Mouse (Mus musculus): ENCODE data around the gene Atrn. TPM values are rescaled to one million over a fixed set of nuclear protein-coding genes. Genes with fewer than 3 reads are reported as not detected.

Atrn gene
- polyA plus RNA-seq, 1 experiment from 2014 or later = 5.0 TPM

DNA sequence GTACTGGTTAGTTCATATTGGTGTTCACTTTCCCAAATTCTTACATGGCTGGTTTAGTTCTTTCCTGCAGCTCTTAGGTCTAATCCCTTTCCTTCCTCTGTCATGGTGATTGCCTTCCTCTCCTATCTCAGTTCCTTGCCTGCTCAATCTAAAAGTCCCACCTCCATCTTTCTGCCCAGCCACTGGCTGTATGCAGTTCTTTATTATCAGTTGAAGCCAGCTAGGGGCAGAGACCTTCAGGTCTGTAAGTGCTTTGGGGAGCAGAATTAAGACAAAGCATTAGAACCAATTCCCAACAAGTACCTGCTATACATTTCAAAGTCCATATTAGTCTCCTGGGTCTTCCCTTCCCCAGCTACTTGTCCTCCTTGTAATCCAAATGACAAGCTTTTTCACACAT is 71.3 kb downstream of the Atrn start:
- Histone ChIP-seq H3K4me1 (replicated peaks; ENCODE audit: control insufficient read depth, insufficient read depth, low read length) (no peaks in the 10 kb centered on the region), H3K9me3 (ENCODE audit: control insufficient read depth, low read length) (no peaks in the 10 kb centered on the region), H3K4me3 (ENCODE audit: low read length) (no peak overlapping the region), H3K36me3 (ENCODE audit: control insufficient read depth, insufficient read depth, low read length) (peaks cover 7% of the 10 kb centered on the region; the same call in 1 of the 2 replicates), H3K27ac (ENCODE audit: low read length) (no peak overlapping the region), H3K4me2 (ENCODE audit: low read depth, low read length) (no peak overlapping the region), H3K27me3 (ENCODE audit: control insufficient read depth, insufficient read depth, low read depth, low read length) (no peaks in the 10 kb centered on the region), H3K9ac (ENCODE audit: low read length) (no peak overlapping the region)
- no peak for ATAC-seq (ENCODE audit: low read depth)

DNA sequence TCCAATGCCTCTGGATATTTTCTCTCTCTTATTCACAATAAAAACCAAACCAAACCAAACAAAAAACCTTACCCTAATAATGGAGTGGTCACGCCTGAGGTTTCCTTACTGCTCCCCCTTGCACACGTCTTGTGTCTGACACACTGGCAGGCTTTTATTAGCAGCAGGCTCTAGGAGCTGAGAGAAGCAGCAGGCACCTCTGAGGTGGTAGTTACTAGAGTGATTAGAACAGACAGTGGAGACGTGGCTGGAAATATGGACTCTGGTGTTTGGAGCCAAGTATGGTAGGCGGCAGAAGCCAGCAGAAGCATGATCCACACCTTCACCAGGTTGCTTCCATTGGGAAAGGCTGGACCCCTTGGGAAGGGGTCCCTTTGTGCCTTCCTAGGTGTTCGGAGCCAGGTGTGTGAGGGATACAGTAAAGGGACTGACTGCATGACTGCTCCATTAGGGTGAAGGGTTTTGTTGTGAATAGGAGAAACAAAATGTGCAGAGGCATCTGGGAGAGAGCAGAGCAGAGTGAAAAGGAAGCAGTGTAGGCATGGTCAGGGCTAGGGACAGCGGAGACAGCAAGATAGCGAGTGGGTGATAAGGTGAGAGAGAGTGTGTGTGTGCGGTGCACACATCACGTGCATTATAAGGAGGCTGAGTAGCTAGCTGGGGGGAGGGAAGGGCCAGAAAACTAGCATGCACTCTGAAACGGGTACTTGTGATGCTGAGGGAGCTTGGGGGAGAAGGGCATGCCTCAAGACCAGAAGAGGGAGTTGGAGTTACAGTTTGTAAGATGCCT is 72.0 kb downstream of the Atrn start:
- Histone ChIP-seq H3K27me3 (ENCODE audit: control insufficient read depth, insufficient read depth, low read depth, low read length) (no peaks in the 10 kb centered on the region), H3K9me3 (ENCODE audit: control insufficient read depth, low read length) (no peaks in the 10 kb centered on the region), H3K27ac (ENCODE audit: low read length) (no peak overlapping the region), H3K9ac (ENCODE audit: low read length) (no peak overlapping the region), H3K4me2 (ENCODE audit: low read depth, low read length) (no peak overlapping the region), H3K36me3 (ENCODE audit: control insufficient read depth, insufficient read depth, low read length) (peaks cover 9% of the 10 kb centered on the region; the same call in 1 of the 2 replicates), H3K4me3 (ENCODE audit: low read length) (no peak overlapping the region), H3K4me1 (replicated peaks; ENCODE audit: control insufficient read depth, insufficient read depth, low read length) (no peaks in the 10 kb centered on the region)
- WGBS = 73% methylated on average over 10 of the region's 10 CpGs
- no peak for ATAC-seq (ENCODE audit: low read depth)

DNA sequence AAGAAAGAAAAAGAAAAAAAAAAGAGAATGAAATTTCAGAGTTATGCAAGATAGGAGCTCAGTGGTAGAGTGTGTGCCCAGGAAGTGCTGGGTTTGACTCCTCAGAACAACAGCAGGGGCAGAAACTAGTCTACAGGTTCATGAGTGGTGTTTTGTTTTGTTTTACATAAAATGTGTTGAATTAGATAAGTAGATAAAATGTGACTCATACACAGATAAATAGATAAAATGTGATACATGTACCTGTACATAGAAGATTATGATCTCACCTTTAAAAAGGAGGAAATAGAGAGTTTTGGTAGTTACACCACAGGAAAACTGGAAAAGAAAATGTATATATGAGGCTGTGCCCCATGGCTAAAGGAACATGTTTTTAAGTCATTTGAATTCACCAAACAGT is 72.8 kb downstream of the Atrn start:
- H3K4me2 ChIP-seq (ENCODE audit: low read depth, low read length) = no peak overlapping the region

DNA sequence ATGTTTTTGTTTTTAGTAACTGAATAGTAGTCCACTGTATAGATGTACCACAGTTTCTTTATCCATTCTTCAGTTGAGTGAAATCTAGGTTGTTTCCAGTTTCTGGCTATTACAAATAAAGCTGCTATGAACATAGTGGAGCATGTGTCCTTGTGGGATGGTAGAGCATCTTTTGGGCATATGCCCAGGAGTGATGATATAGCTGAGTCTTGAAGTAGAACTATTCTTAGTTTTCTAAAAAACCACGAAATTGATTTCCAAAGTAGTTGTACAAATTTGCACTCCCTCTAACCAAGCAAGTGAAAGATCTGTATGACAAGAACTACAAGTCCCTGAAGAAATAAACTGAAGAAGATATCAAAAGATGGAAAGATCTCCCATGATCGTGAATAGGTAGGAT is 86.5 kb downstream of the Atrn start:
- no peak overlapping the region for H3K27ac ChIP-seq (ENCODE audit: low read length)
- H3K4me3 ChIP-seq (ENCODE audit: low read length) = no peak overlapping the region
- H3K4me1 ChIP-seq (replicated peaks; ENCODE audit: control insufficient read depth, insufficient read depth, low read length) = no peaks in the 10 kb centered on the region
- H3K27me3 ChIP-seq (ENCODE audit: control insufficient read depth, insufficient read depth, low read depth, low read length) = no peaks in the 10 kb centered on the region
- no peak for ATAC-seq (ENCODE audit: low read depth)
- no peak overlapping the region for H3K9ac ChIP-seq (ENCODE audit: low read length)
- H3K4me2 ChIP-seq (ENCODE audit: low read depth, low read length) = no peak overlapping the region
- no peaks in the 10 kb centered on the region for H3K9me3 ChIP-seq (ENCODE audit: control insufficient read depth, low read length)
- H3K36me3 ChIP-seq (ENCODE audit: control insufficient read depth, insufficient read depth, low read length) = no peaks in the 10 kb centered on the region
- WGBS = 96% methylated on average over 2 of the region's 2 CpGs

More for the DNA sequence above, 72.8 kb downstream of the Atrn start:
- Histone ChIP-seq H3K4me1 (replicated peaks; ENCODE audit: control insufficient read depth, insufficient read depth, low read length) (no peaks in the 10 kb centered on the region), H3K9me3 (ENCODE audit: control insufficient read depth, low read length) (no peaks in the 10 kb centered on the region), H3K27me3 (ENCODE audit: control insufficient read depth, insufficient read depth, low read depth, low read length) (no peaks in the 10 kb centered on the region), H3K36me3 (ENCODE audit: control insufficient read depth, insufficient read depth, low read length) (peaks cover 7% of the 10 kb centered on the region; the same call in 1 of the 2 replicates), H3K27ac (ENCODE audit: low read length) (no peak overlapping the region), H3K4me3 (ENCODE audit: low read length) (no peak overlapping the region), H3K9ac (ENCODE audit: low read length) (no peak overlapping the region)
- no peak for ATAC-seq (ENCODE audit: low read depth)

DNA sequence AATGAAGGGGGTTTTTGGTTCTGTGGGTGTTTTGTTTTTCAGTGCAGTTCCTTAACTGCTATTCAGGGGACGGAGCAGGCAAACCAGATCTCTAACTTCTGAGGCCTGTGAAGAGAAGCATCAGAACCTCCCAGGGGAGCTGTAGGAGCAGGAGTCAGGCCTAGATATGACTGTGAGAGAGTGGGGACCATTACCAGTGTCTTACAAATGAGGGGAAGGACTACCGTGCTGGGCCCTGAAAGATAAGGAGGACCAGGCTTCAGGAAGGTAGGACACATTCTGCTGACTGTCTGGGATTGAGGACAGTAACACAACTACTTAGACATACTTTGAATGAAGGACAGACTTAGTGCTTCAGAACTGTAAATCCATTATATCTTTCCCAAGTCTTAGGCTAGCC is 102.8 kb downstream of the Atrn start:
- ATAC-seq (ENCODE audit: low read depth) = no peak
- H3K9me3 ChIP-seq (ENCODE audit: control insufficient read depth, low read length) = no peaks in the 10 kb centered on the region
- H3K27me3 ChIP-seq (ENCODE audit: control insufficient read depth, insufficient read depth, low read depth, low read length) = no peaks in the 10 kb centered on the region
- no peak overlapping the region for H3K4me2 ChIP-seq (ENCODE audit: low read depth, low read length)
- H3K27ac ChIP-seq (ENCODE audit: low read length) = no peak overlapping the region
- whole genome bisulfite sequencing = 81% methylated on average over 2 of the region's 2 CpGs
- peaks cover 5% of the 10 kb centered on the region for H3K36me3 ChIP-seq (ENCODE audit: control insufficient read depth, insufficient read depth, low read length)
- H3K4me3 ChIP-seq (ENCODE audit: low read length) = no peak overlapping the region
- H3K9ac ChIP-seq (ENCODE audit: low read length) = no peak overlapping the region
- no peaks in the 10 kb centered on the region for H3K4me1 ChIP-seq (replicated peaks; ENCODE audit: control insufficient read depth, insufficient read depth, low read length)

DNA sequence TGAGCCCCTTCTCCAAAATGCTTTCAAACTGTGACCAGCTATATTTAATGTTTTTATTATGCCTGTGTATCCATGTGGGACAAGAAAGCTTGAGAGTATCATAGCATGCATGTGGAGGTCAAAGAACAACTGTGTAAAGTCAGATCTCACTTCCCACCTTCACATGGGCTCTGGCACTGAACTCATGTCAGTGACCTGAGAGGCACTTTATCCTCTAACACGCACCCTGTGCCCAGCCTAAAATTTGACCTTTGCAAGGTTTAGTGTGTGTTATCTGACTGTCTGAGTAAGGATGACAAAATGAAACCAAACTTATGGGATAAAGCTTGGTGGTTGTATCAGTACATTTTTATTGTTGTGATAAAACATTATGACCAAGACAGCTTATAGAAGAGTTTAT is 104.3 kb downstream of the Atrn start:
- H3K4me1 ChIP-seq (replicated peaks; ENCODE audit: control insufficient read depth, insufficient read depth, low read length) = no peaks in the 10 kb centered on the region
- whole genome bisulfite sequencing = 64% methylated on average over 1 of the region's 1 CpGs
- no peaks in the 10 kb centered on the region for H3K9me3 ChIP-seq (ENCODE audit: control insufficient read depth, low read length)
- H3K4me2 ChIP-seq (ENCODE audit: low read depth, low read length) = no peak overlapping the region
- no peak overlapping the region for H3K4me3 ChIP-seq (ENCODE audit: low read length)
- H3K36me3 ChIP-seq (ENCODE audit: control insufficient read depth, insufficient read depth, low read length) = 0 out of 2 replicates have a peak, but pooled peaks cover 5% of the 10 kb centered on the region
- ATAC-seq (ENCODE audit: low read depth) = no peak
- no peaks in the 10 kb centered on the region for H3K27me3 ChIP-seq (ENCODE audit: control insufficient read depth, insufficient read depth, low read depth, low read length)
- H3K9ac ChIP-seq (ENCODE audit: low read length) = no peak overlapping the region
- H3K27ac ChIP-seq (ENCODE audit: low read length) = no peak overlapping the region

DNA sequence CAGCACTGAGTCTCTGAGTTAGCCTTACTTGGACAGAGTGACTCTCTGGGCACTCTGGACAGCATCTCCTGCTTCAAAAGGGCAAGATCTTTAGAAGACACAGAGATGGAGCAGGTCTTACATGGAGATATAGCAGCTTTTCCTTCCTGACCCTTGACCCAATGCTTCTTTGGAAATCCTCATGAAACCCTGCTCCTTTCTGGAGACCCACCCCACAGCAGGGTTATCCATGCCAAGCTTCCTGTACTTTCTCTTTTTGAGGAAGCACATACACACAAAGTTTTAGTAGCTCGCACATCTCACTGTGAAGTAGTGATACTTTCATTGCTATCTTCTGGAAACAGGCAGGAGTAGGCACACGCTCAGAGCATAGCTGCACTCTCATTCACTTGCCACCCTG is 118.9 kb downstream of the Atrn start:
- Histone ChIP-seq H3K9ac (ENCODE audit: low read length) (no peak overlapping the region), H3K9me3 (ENCODE audit: control insufficient read depth, low read length) (no peaks in the 10 kb centered on the region), H3K4me2 (ENCODE audit: low read depth, low read length) (no peak overlapping the region), H3K4me1 (replicated peaks; ENCODE audit: control insufficient read depth, insufficient read depth, low read length) (no peaks in the 10 kb centered on the region), H3K27ac (ENCODE audit: low read length) (no peak overlapping the region), H3K4me3 (ENCODE audit: low read length) (no peak overlapping the region), H3K27me3 (ENCODE audit: control insufficient read depth, insufficient read depth, low read depth, low read length) (no peaks in the 10 kb centered on the region), H3K36me3 (ENCODE audit: control insufficient read depth, insufficient read depth, low read length) (peaks cover 3% of the 10 kb centered on the region)
- no peak for ATAC-seq (ENCODE audit: low read depth)
- 93% methylated on average over 2 of the region's 2 CpGs for whole genome bisulfite sequencing

DNA sequence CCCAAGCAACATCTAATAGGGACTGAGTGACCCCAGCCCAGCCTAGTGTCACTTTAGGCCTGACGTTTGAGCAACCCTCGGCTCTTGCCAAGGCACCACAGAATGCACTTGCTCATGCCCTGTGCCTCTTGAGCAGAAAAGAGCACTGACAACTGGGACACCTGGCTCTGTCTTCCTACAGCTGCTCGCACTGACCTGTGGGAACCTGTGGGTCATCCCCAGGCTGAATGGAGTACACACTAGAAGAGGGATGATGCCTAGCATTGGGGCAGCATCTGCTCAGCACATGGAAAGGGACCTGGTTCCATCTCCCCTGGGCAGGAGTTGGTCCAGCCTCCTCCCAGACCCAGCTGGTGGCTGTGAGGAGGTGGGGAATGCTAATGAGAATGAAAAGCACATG is 120.6 kb downstream of the Atrn start:
- Histone ChIP-seq H3K9me3 (ENCODE audit: control insufficient read depth, low read length) (no peaks in the 10 kb centered on the region), H3K36me3 (ENCODE audit: control insufficient read depth, insufficient read depth, low read length) (peaks cover 3% of the 10 kb centered on the region), H3K4me3 (ENCODE audit: low read length) (no peak overlapping the region), H3K27ac (ENCODE audit: low read length) (no peak overlapping the region), H3K9ac (ENCODE audit: low read length) (no peak overlapping the region), H3K27me3 (ENCODE audit: control insufficient read depth, insufficient read depth, low read depth, low read length) (no peaks in the 10 kb centered on the region), H3K4me2 (ENCODE audit: low read depth, low read length) (no peak overlapping the region), H3K4me1 (replicated peaks; ENCODE audit: control insufficient read depth, insufficient read depth, low read length) (no peaks in the 10 kb centered on the region)
- no peak for ATAC-seq (ENCODE audit: low read depth)
- WGBS = 85% methylated on average over 3 of the region's 3 CpGs

DNA sequence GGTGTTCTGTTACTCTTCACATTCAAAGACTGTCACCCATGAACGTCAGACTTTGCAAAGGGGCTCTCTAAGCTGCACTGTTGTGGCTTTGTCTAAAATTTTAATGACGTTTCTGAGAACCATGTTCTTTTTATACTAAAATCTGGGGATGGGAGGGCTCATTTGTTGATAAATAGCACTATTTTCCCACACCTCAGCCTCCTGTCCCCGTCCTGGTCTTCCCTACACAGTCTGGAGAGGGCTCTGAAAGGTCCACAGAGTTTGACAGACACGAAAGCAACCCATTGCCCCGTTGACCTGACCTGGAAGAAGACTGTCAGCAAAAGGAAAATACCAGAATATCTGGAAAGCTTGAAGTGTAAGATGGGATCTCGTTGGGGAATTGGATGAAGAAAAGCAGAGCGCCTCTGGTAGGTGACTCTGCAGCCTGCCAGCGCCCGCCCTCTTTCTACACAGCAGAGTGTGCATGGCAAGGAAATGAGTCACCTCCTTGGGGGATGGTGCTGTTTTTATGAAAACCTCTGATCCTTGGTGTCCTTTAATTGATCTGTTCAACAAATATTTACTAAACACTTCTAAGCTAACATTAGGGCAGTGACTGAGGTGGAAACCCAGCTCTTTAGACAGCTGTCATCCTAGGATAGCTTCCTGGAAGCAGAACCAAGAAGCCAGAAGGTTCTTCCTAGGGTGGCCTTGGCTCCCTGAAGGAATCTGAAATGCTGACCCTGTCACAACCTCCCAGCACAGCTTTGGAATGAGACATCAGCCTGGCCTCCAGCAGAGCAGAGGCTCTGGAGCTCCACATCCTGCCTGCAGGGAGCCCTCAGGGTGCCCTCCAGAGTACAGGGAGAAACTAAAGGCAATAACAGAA is 123.0 kb downstream of the Atrn start:
- Histone ChIP-seq H3K4me1 (replicated peaks; ENCODE audit: control insufficient read depth, insufficient read depth, low read length) (no peaks in the 10 kb centered on the region), H3K9ac (ENCODE audit: low read length) (no peak overlapping the region), H3K27me3 (ENCODE audit: control insufficient read depth, insufficient read depth, low read depth, low read length) (no peaks in the 10 kb centered on the region), H3K36me3 (ENCODE audit: control insufficient read depth, insufficient read depth, low read length) (peaks cover 3% of the 10 kb centered on the region), H3K27ac (ENCODE audit: low read length) (peak overlapping the region; percentile 7), H3K9me3 (ENCODE audit: control insufficient read depth, low read length) (no peaks in the 10 kb centered on the region), H3K4me2 (ENCODE audit: low read depth, low read length) (no peak overlapping the region), H3K4me3 (ENCODE audit: low read length) (no peak overlapping the region)
- WGBS = 48% methylated on average over 9 of the region's 9 CpGs
- ATAC-seq (ENCODE audit: low read depth) = peak; percentile 43; the same call in 1 of the 2 replicates

All from lung, embryonic 16.5 days (tissue).